1 mouse cellular context compared by ENCODE assay signal in the genomic region with DNA sequence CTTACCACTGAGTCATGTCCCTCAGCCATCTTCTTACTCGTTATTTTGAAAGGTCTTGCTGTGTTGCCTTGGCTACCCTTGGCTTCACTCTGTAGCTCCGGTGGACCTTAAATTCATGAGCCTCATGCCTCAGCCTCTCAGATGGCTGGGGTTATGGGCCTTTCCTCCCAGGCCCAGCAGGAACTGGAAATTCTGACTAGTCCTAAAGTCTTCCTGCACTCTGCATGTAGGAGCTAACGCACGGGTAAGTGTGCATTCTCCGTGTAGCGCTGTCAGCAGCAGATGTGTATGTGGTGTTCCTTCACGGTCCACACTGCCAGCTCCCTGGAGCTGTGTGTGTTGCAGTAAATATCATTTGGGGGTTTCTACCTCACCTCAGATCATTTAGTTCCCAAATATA.
TF ChIP-seq lines count a peak whose summit lies in the region.

No protein-coding gene starts in this region.

TF ChIP-seq in CH12.LX, 34 proteins besides CTCF, POLR2A, EP300 and RAD21 (continued from another document):
- TF ChIP-seq JUN (IDR thresholded peaks at IDR 0.05; ENCODE audit: insufficient read depth, low read depth, low read length) = no peak
- no peak; the same call in 1 of the 2 replicates for TF ChIP-seq MAX (IDR thresholded peaks at IDR 0.05; ENCODE audit: low read length)
- no peak for TF ChIP-seq E2F4 (IDR thresholded peaks at IDR 0.05; ENCODE audit: insufficient replicate concordance, low read depth, low read length)
- peak; percentile 50; the same call in 1 of the 2 replicates for TF ChIP-seq ETS1 (conservative IDR thresholded peaks at IDR 0.05; ENCODE audit: low read depth, low read length)
